Mouse (Mus musculus) embryonic facial prominence, embryonic 12.5 days (tissue): ENCODE results near the gene Akap6. TPM values are rescaled to one million over a fixed set of nuclear protein-coding genes. Genes with fewer than 3 reads are reported as not detected.

Experiments used
- ATAC-seq: fragments of 200-750 bp; cut with Nextera tagmentation; 2 replicates; pipeline ENCODE4 v1.8.0; 2017; ENCODE audit not compliant: insufficient number of reproducible peaks, insufficient read depth, low FRiP score, low TSS enrichment
- H3K27ac ChIP-seq: fragments of 300-500 bp; sonication (generic); 2 replicates; pipeline ENCODE4 v1.5.1; 2016; ENCODE audit warnings: mild to moderate bottlenecking
- H3K27me3 ChIP-seq: fragments of 300-500 bp; sonication (generic); 2 replicates; pipeline ENCODE4 v1.6.1; 2016; ENCODE audit warnings: mild to moderate bottlenecking, moderate library complexity
- H3K36me3 ChIP-seq: fragments of 300-500 bp; sonication (generic); 2 replicates; pipeline ENCODE4 v1.6.1; 2016; ENCODE audit warnings: mild to moderate bottlenecking
- H3K4me1 ChIP-seq: fragments of 300-500 bp; sonication (generic); 2 replicates; pipeline ENCODE4 v1.6.1; 2016
- H3K4me2 ChIP-seq: fragments of 300-500 bp; sonication (generic); replicated peaks from 2 replicates; pipeline ENCODE4 v1.6.1; 2016; ENCODE audit warnings: mild to moderate bottlenecking, moderate library complexity
- H3K4me3 ChIP-seq: fragments of 300-500 bp; sonication (generic); 2 replicates; pipeline ENCODE4 v1.5.1; 2016; ENCODE audit warnings: mild to moderate bottlenecking
- H3K9ac ChIP-seq: fragments of 300-500 bp; sonication (generic); 2 replicates; pipeline ENCODE4 v1.6.1; 2016; ENCODE audit warnings: mild to moderate bottlenecking, moderate library complexity
- H3K9me3 ChIP-seq: fragments of 300-500 bp; sonication (generic); 2 replicates; pipeline ENCODE4 v1.6.1; 2016; ENCODE audit warnings: mild to moderate bottlenecking, moderate library complexity
- WGBS: fragments of 180-500 bp; shearing (Covaris S2); methylation state at CpG from one replicate; pipeline ENCODE4 v1.1.7; 2016; 5-methylcytosine and 5-hydroxymethylcytosine counted together
- polyA plus RNA-seq: library from polyadenylated mRNA; unstranded; fragments of >200 nt; fragmentation: Nextera tagmentation; extraction: Ambion mirVana; gene quantifications from 2 replicates; pipeline ENCODE4 v1.2.1, GENCODE M21; 2016

The Akap6 gene
- polyA plus RNA-seq, 1 experiment from 2014 or later = 3.5 TPM

DNA sequence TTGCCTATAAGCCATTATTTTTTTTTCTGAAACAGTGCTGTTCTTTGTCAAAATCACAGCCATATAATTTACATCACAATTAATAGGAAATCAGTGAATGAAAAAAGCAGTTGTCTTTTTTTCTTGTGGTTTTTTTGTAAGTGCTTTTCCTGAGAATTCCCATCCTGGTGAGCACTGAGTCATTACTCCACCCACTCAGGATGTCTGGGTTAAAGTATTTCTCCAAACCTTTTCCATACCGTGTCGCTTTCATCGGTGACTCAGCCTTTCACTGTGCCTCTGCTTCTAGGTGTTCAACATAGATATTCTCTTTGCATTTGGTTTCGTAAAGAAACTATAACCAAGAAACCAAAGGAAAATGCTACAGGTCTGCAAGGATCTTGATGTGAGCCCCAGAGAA lies 328.1 kb downstream of the Akap6 start:
- Histone ChIP-seq H3K27ac (no peak overlapping the region), H3K4me3 (no peak overlapping the region), H3K9ac (no peak overlapping the region), H3K9me3 (no peaks in the 10 kb centered on the region), H3K4me2 (no peak overlapping the region), H3K27me3 (no peaks in the 10 kb centered on the region), H3K36me3 (no peaks in the 10 kb centered on the region), H3K4me1 (no peaks in the 10 kb centered on the region)
- no peak for ATAC-seq
- 75% methylated on average over 4 of the region's 4 CpGs for whole genome bisulfite sequencing

DNA sequence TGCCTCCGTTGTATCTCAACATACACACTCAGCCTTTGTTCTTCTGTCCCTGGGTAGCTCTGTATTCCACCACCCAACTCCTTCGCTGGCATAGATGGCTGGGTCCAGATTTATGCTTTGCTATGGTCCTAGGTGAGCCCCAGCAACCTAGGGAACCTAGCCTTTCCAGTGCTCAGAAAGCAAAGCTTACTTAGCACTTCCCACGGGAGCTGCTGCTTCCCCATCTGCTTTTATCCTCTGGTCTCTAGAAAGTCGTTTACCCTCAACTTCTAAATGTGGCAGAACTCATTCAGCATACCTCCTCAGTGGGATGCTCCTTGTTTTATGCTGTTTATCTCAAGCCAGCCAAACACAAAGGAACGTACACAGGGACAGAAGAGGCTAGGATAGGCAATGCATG lies 329.7 kb downstream of the Akap6 start:
- Histone ChIP-seq H3K9me3 (no peaks in the 10 kb centered on the region), H3K4me1 (peaks cover 8% of the 10 kb centered on the region; the same call in 1 of the 2 replicates), H3K27ac (no peak overlapping the region), H3K4me3 (no peak overlapping the region), H3K4me2 (no peak overlapping the region), H3K9ac (no peak overlapping the region), H3K27me3 (no peaks in the 10 kb centered on the region), H3K36me3 (no peaks in the 10 kb centered on the region)
- WGBS = 56% methylated on average over 5 of the region's 5 CpGs
- no peak for ATAC-seq

DNA sequence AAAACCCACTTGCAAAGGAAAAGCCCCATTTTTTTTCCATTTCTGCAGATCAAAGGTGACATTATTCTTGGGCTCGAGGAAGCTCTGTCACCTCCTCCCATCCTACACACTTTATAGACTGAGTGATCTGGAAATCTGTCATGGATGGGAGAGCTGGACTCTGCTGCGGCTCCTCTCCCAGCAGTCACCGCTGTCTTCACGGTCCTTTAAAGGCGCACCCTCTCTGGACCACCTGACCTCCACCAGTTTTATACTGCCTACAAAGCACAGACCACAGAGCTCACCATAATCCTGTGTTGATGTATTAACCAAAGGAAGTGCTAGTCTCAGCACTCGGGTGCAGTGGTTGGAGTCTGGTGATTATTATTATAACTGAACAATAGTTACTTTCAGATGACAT lies 330.7 kb downstream of the Akap6 start:
- ATAC-seq = no peak
- Histone ChIP-seq H3K27me3 (no peaks in the 10 kb centered on the region), H3K27ac (no peak overlapping the region), H3K9ac (no peak overlapping the region), H3K4me1 (peaks cover 8% of the 10 kb centered on the region; the same call in 1 of the 2 replicates), H3K4me3 (no peak overlapping the region), H3K36me3 (no peaks in the 10 kb centered on the region), H3K9me3 (no peaks in the 10 kb centered on the region), H3K4me2 (no peak overlapping the region)
- WGBS = 77% methylated on average over 6 of the region's 6 CpGs

DNA sequence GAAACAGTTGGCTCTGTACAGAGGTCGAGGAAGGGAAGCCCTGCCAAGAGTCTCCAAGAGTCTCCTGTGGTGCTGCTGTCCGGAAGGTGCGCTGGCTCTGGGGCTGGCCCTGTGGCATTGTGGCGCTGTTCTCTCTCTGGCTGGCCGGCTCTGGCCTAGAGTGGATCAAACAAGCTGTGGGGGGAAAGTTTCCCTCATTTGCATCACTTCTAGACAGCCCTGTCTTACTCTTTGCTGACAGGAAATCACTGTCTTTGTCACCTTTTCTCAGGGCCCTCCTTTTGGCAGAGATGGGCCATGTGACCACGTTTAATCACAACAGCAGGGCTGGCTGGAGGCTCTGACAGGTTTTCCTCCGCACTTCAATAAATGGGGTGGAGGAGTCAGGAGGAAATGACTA lies 333.6 kb downstream of the Akap6 start:
- H3K4me1 ChIP-seq = peaks cover 8% of the 10 kb centered on the region; the same call in 1 of the 2 replicates
- no peak overlapping the region for H3K4me3 ChIP-seq
- H3K27me3 ChIP-seq = no peaks in the 10 kb centered on the region
- H3K4me2 ChIP-seq = 0 out of 2 replicates have a peak overlapping the region, but pooled peaks have one; percentile 13
- H3K27ac ChIP-seq = peak overlapping the region; percentile 69
- no peaks in the 10 kb centered on the region for H3K9me3 ChIP-seq
- H3K9ac ChIP-seq = no peak overlapping the region
- H3K36me3 ChIP-seq = no peaks in the 10 kb centered on the region
- ATAC-seq = 0 out of 2 replicates have a peak, but pooled peaks have one; percentile 47
- 15% methylated on average over 7 of the region's 7 CpGs for WGBS

DNA sequence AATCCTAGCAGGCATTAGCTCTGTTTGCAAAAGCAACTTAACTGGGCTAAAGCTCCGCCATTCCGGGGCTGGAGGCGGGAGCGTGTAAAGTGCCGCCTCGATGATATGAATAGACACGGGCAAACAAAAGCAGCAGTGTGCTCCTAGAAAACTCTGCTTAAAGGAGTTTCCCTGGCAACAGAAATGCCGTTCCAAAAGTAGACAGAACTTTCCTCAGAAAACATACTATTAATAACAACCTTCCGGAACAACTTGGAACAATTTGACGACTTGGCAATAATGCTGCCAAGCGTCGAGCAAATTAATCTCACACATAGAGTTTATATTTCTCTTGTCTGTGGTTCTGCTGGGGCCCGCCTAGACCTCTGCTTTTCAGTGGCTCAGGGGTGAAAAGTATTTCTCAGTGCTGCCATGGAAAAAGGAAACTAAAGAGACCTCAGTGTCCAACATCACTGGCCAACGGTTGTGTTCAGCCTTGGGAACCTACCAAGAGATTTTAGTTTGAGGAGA lies 334.3 kb downstream of the Akap6 start:
- no peaks in the 10 kb centered on the region for H3K27me3 ChIP-seq
- H3K27ac ChIP-seq = peak overlapping the region; percentile 69
- 0 out of 2 replicates have a peak overlapping the region, but pooled peaks have one; percentile 0 for H3K4me3 ChIP-seq
- peaks cover 8% of the 10 kb centered on the region; the same call in 1 of the 2 replicates for H3K4me1 ChIP-seq
- ATAC-seq = no peak
- WGBS = 23% methylated on average over 14 of the region's 14 CpGs
- peak overlapping the region; percentile 27 for H3K4me2 ChIP-seq
- no peaks in the 10 kb centered on the region for H3K9me3 ChIP-seq
- H3K9ac ChIP-seq = no peak overlapping the region
- no peaks in the 10 kb centered on the region for H3K36me3 ChIP-seq

DNA sequence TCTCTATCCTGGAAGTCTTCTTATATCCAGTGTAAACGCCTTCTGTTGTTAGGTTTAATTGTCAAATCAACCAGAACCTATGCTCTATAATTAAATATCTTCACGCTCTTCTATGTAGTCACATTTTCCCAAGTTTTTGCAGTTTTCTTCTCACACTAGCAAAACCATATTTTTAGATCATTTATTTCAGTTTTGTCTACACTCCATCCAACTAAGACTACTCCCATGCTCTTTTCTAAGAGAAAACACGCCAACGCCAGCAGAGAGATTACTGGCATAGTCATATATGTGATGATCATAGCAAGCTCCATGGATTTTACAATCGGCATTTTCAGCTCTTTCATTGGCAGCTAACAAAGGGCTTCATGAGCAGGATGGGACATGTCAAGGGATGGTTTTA lies 341.5 kb downstream of the Akap6 start:
- Histone ChIP-seq H3K4me1 (no peaks in the 10 kb centered on the region), H3K9ac (no peak overlapping the region), H3K4me2 (no peak overlapping the region), H3K27me3 (no peaks in the 10 kb centered on the region), H3K9me3 (no peaks in the 10 kb centered on the region), H3K27ac (no peak overlapping the region), H3K4me3 (no peak overlapping the region), H3K36me3 (no peaks in the 10 kb centered on the region)
- no peak for ATAC-seq
- 89% methylated on average over 5 of the region's 5 CpGs for WGBS

DNA sequence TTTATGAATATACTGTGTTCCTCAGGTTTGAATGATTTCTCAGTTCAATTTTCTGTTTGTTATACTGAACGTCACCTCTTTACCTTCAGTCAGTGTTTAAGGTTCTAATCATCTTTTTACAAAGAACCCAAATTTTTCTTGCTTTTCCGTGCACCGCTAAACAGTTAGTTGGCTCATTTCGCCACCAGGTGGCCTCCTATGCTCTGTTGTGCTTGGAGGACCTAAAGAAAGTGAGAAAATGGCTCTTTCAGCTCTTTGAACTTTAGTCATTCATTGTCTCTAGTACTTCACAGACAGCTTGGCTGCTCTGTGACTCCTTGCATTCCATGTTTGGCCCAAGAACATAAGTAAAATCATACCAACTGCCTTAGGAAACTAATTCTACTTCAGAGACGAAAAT lies 343.6 kb downstream of the Akap6 start:
- 25% methylated on average over 5 of the region's 5 CpGs for WGBS
- no peak overlapping the region for H3K4me3 ChIP-seq
- H3K4me2 ChIP-seq = no peak overlapping the region
- no peaks in the 10 kb centered on the region for H3K36me3 ChIP-seq
- no peaks in the 10 kb centered on the region for H3K9me3 ChIP-seq
- H3K4me1 ChIP-seq = no peaks in the 10 kb centered on the region
- no peaks in the 10 kb centered on the region for H3K27me3 ChIP-seq
- no peak overlapping the region for H3K9ac ChIP-seq
- H3K27ac ChIP-seq = no peak overlapping the region
- no peak for ATAC-seq

DNA sequence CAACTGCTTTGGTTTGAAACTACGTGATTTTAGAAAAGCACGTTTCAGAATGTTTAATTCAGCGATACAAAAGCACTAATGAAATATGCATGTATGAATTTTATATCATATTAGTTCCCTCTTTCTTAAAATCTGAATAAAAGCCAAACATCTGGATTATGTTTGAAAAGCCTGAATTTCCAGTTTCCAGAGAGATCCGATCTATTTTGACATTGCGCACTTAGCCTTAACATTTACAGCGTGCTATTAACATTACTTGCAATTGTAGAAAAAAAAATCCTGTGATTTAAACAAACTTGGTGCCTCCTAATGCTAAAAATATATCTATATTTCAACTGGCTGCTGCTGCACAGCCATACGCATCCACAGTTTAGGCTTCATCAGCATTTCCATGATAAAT lies 358.4 kb downstream of the Akap6 start:
- Histone ChIP-seq H3K4me1 (peaks cover 12% of the 10 kb centered on the region), H3K4me2 (no peak overlapping the region), H3K36me3 (no peaks in the 10 kb centered on the region), H3K9me3 (no peaks in the 10 kb centered on the region), H3K27me3 (no peaks in the 10 kb centered on the region), H3K27ac (no peak overlapping the region), H3K9ac (no peak overlapping the region), H3K4me3 (no peak overlapping the region)
- WGBS = 65% methylated on average over 7 of the region's 7 CpGs
- no peak for ATAC-seq

DNA sequence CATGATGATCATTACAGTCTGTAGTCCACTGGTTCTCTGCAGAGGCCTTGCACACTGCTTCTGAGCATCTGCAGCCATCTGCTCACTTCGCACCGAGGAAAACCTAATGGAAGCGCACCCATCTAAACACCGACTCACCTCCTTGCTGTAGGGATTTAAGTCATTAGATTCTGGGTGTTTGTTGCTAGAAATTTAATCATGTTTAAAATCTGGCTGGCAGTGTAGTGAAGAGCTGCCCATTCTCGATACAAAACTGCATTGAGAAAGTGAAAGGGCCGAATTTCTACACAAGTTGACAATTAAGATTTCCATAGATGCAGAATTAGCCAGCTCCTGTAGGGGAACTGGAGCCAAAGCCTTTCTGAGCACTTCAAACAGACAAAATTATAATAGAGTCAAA lies 361.7 kb downstream of the Akap6 start:
- H3K4me1 ChIP-seq = peaks cover 19% of the 10 kb centered on the region
- no peak overlapping the region for H3K4me3 ChIP-seq
- no peaks in the 10 kb centered on the region for H3K36me3 ChIP-seq
- H3K27ac ChIP-seq = peak overlapping the region; percentile 51; the same call in 1 of the 2 replicates
- 57% methylated on average over 6 of the region's 6 CpGs for WGBS
- H3K9me3 ChIP-seq = no peaks in the 10 kb centered on the region
- no peak overlapping the region for H3K4me2 ChIP-seq
- no peaks in the 10 kb centered on the region for H3K27me3 ChIP-seq
- no peak overlapping the region for H3K9ac ChIP-seq
- no peak for ATAC-seq

DNA sequence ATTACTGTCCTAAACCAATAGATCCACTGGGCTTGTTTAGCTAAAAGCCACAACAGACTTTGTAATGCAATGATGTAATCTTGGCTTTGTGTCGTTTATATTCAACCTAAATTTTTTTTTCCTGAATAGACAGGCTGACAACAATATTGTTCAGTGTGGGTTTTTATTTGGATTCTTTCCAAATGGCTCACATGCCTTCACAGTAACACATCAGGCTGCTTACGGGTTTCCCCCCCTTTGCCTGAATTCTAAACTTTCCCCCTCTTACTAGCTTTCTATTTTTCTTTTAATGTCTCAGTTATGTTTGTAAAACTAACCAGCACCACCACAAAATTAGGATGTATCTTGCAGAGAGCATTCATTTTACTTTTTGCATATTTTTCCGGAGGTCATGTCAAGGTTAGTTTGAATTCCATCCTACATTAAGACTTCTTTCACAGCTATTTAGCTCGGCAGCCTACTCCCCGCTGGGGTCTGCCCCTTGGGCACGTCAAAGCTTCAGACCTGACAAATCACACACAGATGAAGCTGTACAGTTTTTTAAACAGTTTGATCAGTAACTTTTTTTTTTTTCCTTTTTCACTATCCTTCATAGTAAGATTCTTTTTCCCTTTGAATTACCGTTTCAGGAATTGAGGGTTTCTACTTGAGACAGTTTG lies 362.4 kb downstream of the Akap6 start:
- Histone ChIP-seq H3K27me3 (no peaks in the 10 kb centered on the region), H3K9me3 (no peaks in the 10 kb centered on the region), H3K9ac (no peak overlapping the region), H3K4me3 (no peak overlapping the region), H3K4me2 (peak overlapping the region; percentile 32), H3K4me1 (peaks cover 19% of the 10 kb centered on the region), H3K36me3 (no peaks in the 10 kb centered on the region), H3K27ac (no peak overlapping the region)
- ATAC-seq = no peak
- 6% methylated on average over 7 of the region's 7 CpGs for WGBS

DNA sequence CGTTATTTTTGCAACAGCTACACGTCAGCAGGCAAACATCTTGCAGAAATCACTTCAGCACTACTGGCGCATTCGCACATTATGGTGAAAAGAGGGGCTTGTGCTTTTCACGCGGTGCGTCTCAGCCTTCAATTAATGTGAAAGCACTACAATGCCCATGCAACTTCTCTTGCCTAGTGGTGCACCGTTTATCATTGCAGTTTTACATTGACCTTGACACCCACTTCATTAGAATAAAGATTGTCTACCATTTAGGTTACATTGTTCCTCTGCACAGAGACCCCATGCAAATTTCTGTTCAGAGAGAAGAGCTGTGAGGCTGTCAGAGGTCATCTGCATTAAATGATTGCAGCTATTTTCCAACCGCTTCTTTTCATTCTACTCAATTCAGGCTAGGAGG lies 363.8 kb downstream of the Akap6 start:
- Histone ChIP-seq H3K4me2 (no peak overlapping the region), H3K27ac (no peak overlapping the region), H3K4me3 (no peak overlapping the region), H3K4me1 (peaks cover 19% of the 10 kb centered on the region), H3K9ac (no peak overlapping the region), H3K36me3 (no peaks in the 10 kb centered on the region), H3K27me3 (no peaks in the 10 kb centered on the region), H3K9me3 (no peaks in the 10 kb centered on the region)
- no peak for ATAC-seq
- 42% methylated on average over 9 of the region's 9 CpGs for WGBS

DNA sequence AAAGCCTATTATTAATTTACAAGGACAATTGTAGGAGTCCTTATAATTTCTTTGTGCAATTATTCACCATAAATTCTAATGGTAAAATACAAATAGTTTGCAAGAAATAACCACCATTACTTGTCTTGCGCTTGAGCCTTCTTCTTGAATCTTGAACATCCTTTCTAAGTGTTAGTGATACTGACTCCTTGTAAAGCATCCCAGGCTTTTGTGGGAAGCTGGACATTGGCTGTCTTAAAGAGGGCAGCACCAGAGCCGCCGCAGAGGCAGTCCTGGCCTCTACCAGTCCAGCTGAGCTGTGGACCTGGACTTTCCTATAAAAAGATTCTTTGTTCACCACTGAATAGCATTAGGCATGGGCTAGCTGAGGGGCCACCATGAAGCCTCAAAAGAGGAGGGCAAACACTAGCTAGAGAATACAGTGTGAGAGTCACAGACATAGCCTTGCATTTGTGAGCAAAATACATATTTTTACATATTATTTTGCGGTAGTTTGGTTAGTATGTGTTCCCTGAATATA lies 365.1 kb downstream of the Akap6 start:
- H3K9me3 ChIP-seq = no peaks in the 10 kb centered on the region
- whole genome bisulfite sequencing = 44% methylated on average over 4 of the region's 4 CpGs
- ATAC-seq = no peak
- no peaks in the 10 kb centered on the region for H3K27me3 ChIP-seq
- H3K4me1 ChIP-seq = peaks cover 19% of the 10 kb centered on the region
- H3K27ac ChIP-seq = no peak overlapping the region
- H3K36me3 ChIP-seq = no peaks in the 10 kb centered on the region
- no peak overlapping the region for H3K4me2 ChIP-seq
- H3K4me3 ChIP-seq = no peak overlapping the region
- no peak overlapping the region for H3K9ac ChIP-seq
